ENCODE assay signal across 8 mouse cellular contexts in genomic region chr10:39368572-39369135, GRCm38 (mm10). TPM values are rescaled to one million over a fixed set of nuclear protein-coding genes. Genes with fewer than 3 reads are reported as not detected.
DNase-seq lines count a peak whose midpoint lies in the region; ATAC-seq and TF ChIP-seq lines count a peak whose summit lies in the region.

Gene Fyn, plus strand, starts transcription at chr10:39368855.

- no peak for ATAC-seq in heart, embryonic 15.5 days (replicated peaks; ENCODE audit: insufficient number of reproducible peaks, insufficient read depth, low FRiP score, low read depth)
- no peak for ATAC-seq in neural tube, embryonic 13.5 days (ENCODE audit: low read depth)

- H3K9me3 ChIP-seq in heart, embryonic 15.5 days (replicated peaks), result no peaks in the 10 kb centered on the region
- H3K9me3 ChIP-seq in neural tube, embryonic 13.5 days, result no peaks in the 10 kb centered on the region

- no peaks in the 10 kb centered on the region for H3K27me3 ChIP-seq in heart, embryonic 15.5 days
- no peaks in the 10 kb centered on the region for H3K27me3 ChIP-seq in neural tube, embryonic 13.5 days

- no peak for TF ChIP-seq CTCF in brain, embryonic 14.5 days (IDR thresholded peaks at IDR 0.05; ENCODE audit: borderline replicate concordance, extremely low read depth, insufficient read depth, insufficient read length)

- no peak for TF ChIP-seq POLR2A in brain, embryonic 14.5 days (IDR thresholded peaks at IDR 0.05; ENCODE audit: borderline replicate concordance, extremely low read depth, insufficient read depth, insufficient read length, poor library complexity, severe bottlenecking)

- no peaks in the 10 kb centered on the region for H3K36me3 ChIP-seq in heart, embryonic 15.5 days
- no peaks in the 10 kb centered on the region for H3K36me3 ChIP-seq in neural tube, embryonic 13.5 days

- H3K4me1 ChIP-seq in heart, embryonic 15.5 days (replicated peaks), result peaks cover 18% of the 10 kb centered on the region
- H3K4me1 ChIP-seq in neural tube, embryonic 13.5 days (replicated peaks), result peaks cover 39% of the 10 kb centered on the region

- peak; percentile 30 for DNase-seq in ovary, adult 18-20 months (ENCODE audit: low spot score)
- DNase-seq in ovary, postnatal 36 days (ENCODE audit: low spot score), result no peak
- no peak for DNase-seq in brain, embryonic 14.5 days (ENCODE audit: low read depth)
- no peak for DNase-seq in left cerebral cortex, postnatal 36 days (ENCODE audit: low spot score in 2 of 2)
- no peak for DNase-seq in cerebellum, adult 8-10 months
- no peak for DNase-seq in frontal cortex, postnatal 14 days (ENCODE audit: low spot score in 2 of 2)

- H3K27ac ChIP-seq in heart, embryonic 15.5 days, result peak within 1 kb of the TSS; percentile 85
- peak within 1 kb of the TSS; percentile 99 for H3K27ac ChIP-seq in neural tube, embryonic 13.5 days (replicated peaks)

- peak within 1 kb of the TSS; percentile 81 for H3K4me3 ChIP-seq in heart, embryonic 15.5 days
- H3K4me3 ChIP-seq in neural tube, embryonic 13.5 days, result peak within 1 kb of the TSS; percentile 98

- 33% methylated on average over 8 of the region's 8 CpGs for WGBS in heart, embryonic 15.5 days
- WGBS in neural tube, embryonic 13.5 days, result 43% methylated on average over 8 of the region's 8 CpGs

- H3K4me2 ChIP-seq in heart, embryonic 15.5 days, result peak within 1 kb of the TSS; percentile 94
- H3K4me2 ChIP-seq in neural tube, embryonic 13.5 days, result peak within 1 kb of the TSS; percentile 92

- intact Hi-C loops in left cerebral cortex, postnatal 36 days (cut with DNase I), result loop anchor here (2.0 kb wide), 1 partner anchor 128 kb away; no protein-coding TSS in a partner anchor

- peak within 1 kb of the TSS; percentile 76 for H3K9ac ChIP-seq in heart, embryonic 15.5 days
- H3K9ac ChIP-seq in neural tube, embryonic 13.5 days, result peak within 1 kb of the TSS; percentile 99

RNA-seq across cellular contexts. Expression of gene Fyn, which starts in this region (rescaled TPM):
- polyA plus RNA-seq in brain, embryonic 14.5 days (2012; rRNA removed), result 106 and 134 TPM in 2 replicates
- 12.7 and 17.2 TPM in 2 replicates for polyA plus RNA-seq in heart, embryonic 15.5 days (2015; fragmentation: Nextera tagmentation; extraction: Ambion mirVana)
- total RNA-seq in left cerebral cortex, postnatal 36 days (2021), result 100 to 1,000 TPM; 119 to 138 TPM
- polyA plus RNA-seq in neural tube, embryonic 13.5 days (2015; fragmentation: Nextera tagmentation; extraction: Ambion mirVana), result 71.6 and 74.9 TPM in 2 replicates
